Mouse (Mus musculus): Measurements from ENCODE around the gene Prrxl1. TPM values are rescaled to one million over a fixed set of nuclear protein-coding genes. Genes with fewer than 3 reads are reported as not detected.

The Prrxl1 gene
- not detected for polyA plus RNA-seq (2014; fragmentation: Illumina TruSeq; extraction: RNeasy Lipid Tissue Mini Kit (QIAGEN cat#74804))

GRCm38 (mm10) chr14:32599290-32600041, at the start of gene Prrxl1:
Gene Prrxl1 (plus strand): TSS chr14:32599407.

GRCm38 (mm10) chr14:32685124-32685826, 86.1 kb downstream of the Prrxl1 start, which contains the start of gene 3425401B19Rik:
Gene 3425401B19Rik (minus strand): TSS chr14:32685293.

Other genes starting within 250 kb of the Prrxl1 start
- gene 1700024G13Rik, start 211.0 kb upstream of the Prrxl1 start, polyA plus RNA-seq (2014; fragmentation: Illumina TruSeq; extraction: RNeasy Lipid Tissue Mini Kit (QIAGEN cat#74804)): 3.1 TPM
- gene Slc18a3, start 134.6 kb upstream of the Prrxl1 start, polyA plus RNA-seq (2014; fragmentation: Illumina TruSeq; extraction: RNeasy Lipid Tissue Mini Kit (QIAGEN cat#74804)): not detected
- not detected for gene Chat, start 133.4 kb upstream of the Prrxl1 start, polyA plus RNA-seq (2014; fragmentation: Illumina TruSeq; extraction: RNeasy Lipid Tissue Mini Kit (QIAGEN cat#74804))
- 11.8 TPM for gene Ercc6, start 85.9 kb upstream of the Prrxl1 start, polyA plus RNA-seq (2014; fragmentation: Illumina TruSeq; extraction: RNeasy Lipid Tissue Mini Kit (QIAGEN cat#74804))
- not detected for gene 3425401B19Rik, start 85.9 kb downstream of the Prrxl1 start, polyA plus RNA-seq (2014; fragmentation: Illumina TruSeq; extraction: RNeasy Lipid Tissue Mini Kit (QIAGEN cat#74804))
- 0.51 TPM for gene Tmem273, start 186.6 kb downstream of the Prrxl1 start, polyA plus RNA-seq (2014; fragmentation: Illumina TruSeq; extraction: RNeasy Lipid Tissue Mini Kit (QIAGEN cat#74804))
- gene Fam170b, start 234.6 kb downstream of the Prrxl1 start, polyA plus RNA-seq (2014; fragmentation: Illumina TruSeq; extraction: RNeasy Lipid Tissue Mini Kit (QIAGEN cat#74804)): not detected

Data from ovary, adult 10 weeks (tissue).